Mouse (Mus musculus): ENCODE data around the gene Tbcd.
"Not testable (repeated sequence)": the region's sequence is repeated elsewhere in the genome, so short reads cannot be mapped to it uniquely, and the experiment has no call there.

Tbcd gene

DNA sequence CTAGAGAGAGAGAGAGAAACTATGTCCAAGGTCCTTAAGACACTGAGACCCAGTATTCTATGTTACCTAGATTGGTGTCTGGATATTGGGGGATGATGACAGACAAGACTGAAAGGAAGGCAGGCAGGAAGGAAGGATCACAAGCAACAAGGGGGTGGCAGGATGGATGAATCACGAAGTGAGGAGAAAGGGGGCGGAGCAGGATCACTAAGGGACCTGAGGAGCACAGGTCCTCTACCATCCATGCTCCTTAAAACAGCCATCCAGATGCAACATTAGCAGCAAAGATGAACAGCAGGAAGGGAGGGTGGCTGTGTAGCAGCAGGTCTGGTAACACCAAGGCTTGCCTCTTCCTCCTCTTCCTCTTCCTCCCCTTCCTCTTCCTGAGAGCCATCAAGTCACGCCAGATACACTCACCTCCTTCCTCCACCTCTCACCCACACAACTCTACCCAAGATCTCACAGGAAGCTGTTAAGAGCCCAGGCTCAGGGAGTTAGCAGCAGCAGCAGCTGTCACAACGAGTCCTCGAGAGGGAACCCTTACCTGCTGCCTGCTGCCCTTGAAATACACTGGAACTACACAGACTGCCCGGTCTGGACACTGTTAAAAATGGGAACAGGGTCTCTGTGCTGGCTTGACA lies 203.5 kb downstream of the Tbcd start:
- DNase-seq, result no peak

DNA sequence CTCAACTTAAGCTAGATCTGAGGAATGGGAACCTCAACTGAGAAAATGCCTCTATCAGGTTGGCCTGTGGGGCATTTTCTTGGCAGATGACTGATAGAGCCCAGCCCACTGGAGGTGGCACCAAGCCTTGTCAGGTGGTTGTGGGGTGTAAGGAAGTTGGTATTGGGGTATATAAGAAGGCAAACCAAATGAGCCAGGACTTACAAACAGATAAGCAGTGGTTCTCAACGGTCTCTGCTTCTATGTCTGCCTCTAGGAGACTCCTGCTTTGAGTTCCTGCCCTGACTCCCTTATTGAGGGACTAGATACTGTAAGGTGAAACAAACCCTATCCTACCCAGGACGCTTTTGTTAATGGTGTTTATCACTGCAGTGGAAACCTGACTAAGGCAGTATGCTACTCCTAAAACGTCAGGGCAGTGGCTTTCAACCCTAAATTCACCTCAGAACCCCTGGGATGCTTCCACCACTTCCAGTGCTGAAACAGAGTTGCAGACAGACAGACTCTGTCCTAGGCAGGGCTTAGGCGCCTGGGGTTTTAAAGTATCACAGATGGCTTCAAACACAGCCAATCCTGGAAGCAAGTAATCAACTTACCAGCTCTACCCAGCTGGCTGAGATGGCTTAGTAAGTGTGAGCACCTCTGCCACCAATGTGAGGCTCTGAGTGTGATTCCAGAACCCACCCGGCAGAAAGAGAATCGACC lies 204.2 kb downstream of the Tbcd start:
- no peak for DNase-seq

DNA sequence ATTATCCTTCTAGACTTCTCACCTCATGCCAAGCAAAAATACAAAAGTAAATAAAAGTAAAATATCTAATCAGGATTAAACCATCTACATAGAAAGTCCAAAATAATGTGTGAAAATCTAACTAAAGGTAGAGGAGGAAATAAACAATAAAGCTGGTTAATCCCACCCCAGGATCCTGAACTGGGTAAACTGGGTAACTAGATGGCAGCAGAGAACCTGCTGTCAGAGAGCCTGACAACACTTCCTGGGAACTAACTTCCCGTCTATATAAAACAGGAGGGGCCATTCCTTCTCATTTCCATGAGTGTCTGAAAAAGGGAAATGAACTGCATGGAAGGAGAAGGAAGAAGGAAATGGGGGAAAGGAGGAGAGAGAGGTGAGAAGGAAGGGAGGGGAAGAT lies 206.4 kb downstream of the Tbcd start:
- DNase-seq, result no peak

DNA sequence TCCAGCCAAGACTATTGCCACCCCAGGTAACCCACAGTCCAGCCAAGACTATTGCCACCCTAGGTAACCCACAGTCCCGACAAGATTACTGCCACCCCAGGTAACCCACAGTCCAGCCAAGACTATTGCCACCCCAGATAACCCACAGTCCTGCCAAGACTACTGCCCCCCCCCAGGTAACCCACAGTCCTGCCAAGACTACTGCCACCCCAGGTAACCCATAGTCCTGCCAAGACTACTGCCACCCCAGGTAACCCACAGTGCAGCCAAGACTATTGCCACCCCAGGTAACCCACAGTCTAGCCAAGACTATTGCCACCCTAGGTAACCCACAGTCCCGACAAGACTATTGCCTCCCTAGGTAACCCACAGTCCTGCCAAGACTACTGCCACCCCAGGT lies 208.9 kb downstream of the Tbcd start:
- DNase-seq, result not testable (repeated sequence)

DNA sequence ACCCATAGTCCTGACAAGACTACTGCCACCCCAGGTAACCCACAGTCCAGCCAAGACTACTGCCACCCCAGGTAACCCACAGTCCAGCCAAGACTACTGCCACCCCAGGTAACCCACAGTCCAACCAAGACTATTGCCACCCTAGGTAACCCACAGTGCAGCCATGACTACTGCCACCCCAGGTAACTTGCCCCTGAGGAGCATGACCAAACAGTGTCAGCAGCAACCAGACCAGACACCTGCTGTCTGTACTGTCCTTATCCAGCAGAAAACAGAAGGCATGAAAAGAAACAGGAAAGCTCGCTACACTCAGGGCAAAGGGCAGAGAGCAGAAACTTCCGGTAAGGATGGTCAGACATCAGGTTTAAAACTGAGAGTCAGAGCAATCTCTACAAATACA lies 209.4 kb downstream of the Tbcd start:
- no peak for DNase-seq

Data from kidney, postnatal 14 days (tissue).